Mouse (Mus musculus) embryo, embryonic 11 days (tissue): ENCODE measurements around the gene Naxe.

Experiments used
- DNase-seq: peaks from one replicate; pipeline ENCODE4 v3.0.0-alpha.2; 2015

Naxe gene

GRCm38 (mm10) chr3:88049532-88049931, 8.8 kb downstream of the Naxe start:
- no peak for DNase-seq

- DNase-seq, result peak; percentile 95
These were observed 15.5 kb downstream of the Naxe start, which contains the start of gene Gpatch4 for GRCm38 (mm10) chr3:88042661-88043421. Gpatch4 (plus strand) TSS chr3:88043108.

GRCm38 (mm10) chr3:88035561-88036293, 22.6 kb downstream of the Naxe start:
- DNase-seq, result no peak

GRCm38 (mm10) chr3:88033506-88033905, 24.8 kb downstream of the Naxe start:
- no peak for DNase-seq

GRCm38 (mm10) chr3:88030608-88031395, 27.5 kb downstream of the Naxe start:
- peak; percentile 23 for DNase-seq

GRCm38 (mm10) chr3:88027434-88028186, 30.7 kb downstream of the Naxe start, which contains the start of gene Hapln2:
Hapln2 (minus strand) TSS chr3:88027583.
- DNase-seq, result no peak

- DNase-seq, result no peak
These were observed 31.5 kb downstream of the Naxe start for GRCm38 (mm10) chr3:88026823-88027222.

GRCm38 (mm10) chr3:88023192-88024074, 34.9 kb downstream of the Naxe start:
- peak; percentile 56 for DNase-seq

GRCm38 (mm10) chr3:88022322-88023191, 35.7 kb downstream of the Naxe start:
- DNase-seq, result peak; percentile 95

GRCm38 (mm10) chr3:88010634-88011265, 47.5 kb downstream of the Naxe start:
- DNase-seq, result no peak
